Mouse (Mus musculus) midbrain, embryonic 16.5 days (tissue): ENCODE results near the gene Hoxa1. TPM values are rescaled to one million over a fixed set of nuclear protein-coding genes. Genes with fewer than 3 reads are reported as not detected.

Source experiments
- ATAC-seq: fragments of 200-750 bp; cut with Nextera tagmentation; 2 replicates; pipeline ENCODE4 v1.8.0; 2017; ENCODE audit warnings: moderate TSS enrichment
- H3K27ac ChIP-seq: fragments of 300-500 bp; sonication (generic); 2 replicates; pipeline ENCODE4 v1.5.1; 2014; ENCODE audit warnings: mild to moderate bottlenecking, low read length, mixed read lengths
- H3K27me3 ChIP-seq: fragments of 300-500 bp; sonication (generic); 2 replicates; pipeline ENCODE4 v1.6.1; 2014; ENCODE audit warnings: low read depth, low read length, mixed read lengths; ENCODE audit not compliant: control insufficient read depth, insufficient read depth
- H3K36me3 ChIP-seq: fragments of 300-500 bp; sonication (generic); 2 replicates; pipeline ENCODE4 v1.6.1; 2014; ENCODE audit warnings: mild to moderate bottlenecking, low read length, moderate library complexity, mixed read lengths; ENCODE audit not compliant: control insufficient read depth, insufficient read depth
- H3K4me1 ChIP-seq: fragments of 300-500 bp; sonication (generic); 2 replicates; pipeline ENCODE4 v1.6.1; 2014; ENCODE audit warnings: mild to moderate bottlenecking, low read length, mixed read lengths; ENCODE audit not compliant: control insufficient read depth, insufficient read depth
- H3K4me2 ChIP-seq: fragments of 300-500 bp; sonication (generic); 2 replicates; pipeline ENCODE4 v1.6.1; 2014; ENCODE audit warnings: mild to moderate bottlenecking, low read length, mixed read lengths
- H3K4me3 ChIP-seq: fragments of 300-500 bp; sonication (generic); 2 replicates; pipeline ENCODE4 v1.5.1; 2014; ENCODE audit warnings: low read depth, mild to moderate bottlenecking, low read length, moderate library complexity, mixed read lengths
- H3K9ac ChIP-seq: fragments of 300-500 bp; sonication (generic); 2 replicates; pipeline ENCODE4 v1.6.1; 2014; ENCODE audit warnings: low read depth, low read length, mixed read lengths
- H3K9me3 ChIP-seq: fragments of 300-500 bp; sonication (generic); replicated peaks from 2 replicates; pipeline ENCODE4 v1.6.1; 2014; ENCODE audit warnings: mild to moderate bottlenecking, low read length, mixed read lengths; ENCODE audit not compliant: control insufficient read depth, poor library complexity, severe bottlenecking
- WGBS: fragments of 180-500 bp; shearing (Covaris S2); extraction: QIAGEN DNeasy Blood & Tissue Kit; methylation state at CpG from one replicate; pipeline ENCODE4 v1.1.7; 2014; 5-methylcytosine and 5-hydroxymethylcytosine counted together
- polyA plus RNA-seq: library from polyadenylated mRNA; unstranded; fragments of >200 nt; fragmentation: Nextera tagmentation; extraction: Ambion mirVana; gene quantifications from 2 replicates; pipeline ENCODE4 v1.2.1, GENCODE M21; 2015

Hoxa1 gene
- polyA plus RNA-seq, 1 experiment from 2014 or later, result not detected

GRCm38 (mm10) chr6:52190906-52191810 lies 33.0 kb upstream of the Hoxa1 start, which contains the start of gene Hoxa4:
Gene Hoxa4 (minus strand): TSS chr6:52191753.
- no peak within 1 kb of the TSS for H3K9ac ChIP-seq
- under 1% methylated on average over 72 of the region's 102 CpGs for WGBS
- peaks cover 95% of the 10 kb centered on the region for H3K27me3 ChIP-seq

GRCm38 (mm10) chr6:52190410-52190809 lies 32.3 kb upstream of the Hoxa1 start:
- Histone ChIP-seq H3K4me2 (no peak overlapping the region), H3K9ac (no peak overlapping the region), H3K9me3 (no peaks in the 10 kb centered on the region), H3K4me3 (no peak overlapping the region), H3K36me3 (no peaks in the 10 kb centered on the region), H3K27ac (no peak overlapping the region), H3K27me3 (peaks cover 96% of the 10 kb centered on the region), H3K4me1 (peaks cover 6% of the 10 kb centered on the region; the same call in 1 of the 2 replicates)
- ATAC-seq, result no peak
- under 1% methylated on average over 23 of the region's 23 CpGs for whole genome bisulfite sequencing

More at GRCm38 (mm10) chr6:52190906-52191810, 33.0 kb upstream of the Hoxa1 start, which contains the start of gene Hoxa4:
- Histone ChIP-seq H3K4me1 (peaks cover 6% of the 10 kb centered on the region; the same call in 1 of the 2 replicates), H3K4me2 (peak within 1 kb of the TSS; percentile 43), H3K9me3 (no peaks in the 10 kb centered on the region), H3K27ac (no peak within 1 kb of the TSS), H3K36me3 (no peaks in the 10 kb centered on the region), H3K4me3 (peak within 1 kb of the TSS; percentile 28)
- ATAC-seq, result no peak

GRCm38 (mm10) chr6:52189909-52190308 lies 31.8 kb upstream of the Hoxa1 start:
- Histone ChIP-seq H3K4me3 (no peak overlapping the region), H3K27ac (no peak overlapping the region)

GRCm38 (mm10) chr6:52189172-52189591 lies 31.1 kb upstream of the Hoxa1 start:
- no peak overlapping the region for H3K4me2 ChIP-seq
- no peaks in the 10 kb centered on the region for H3K36me3 ChIP-seq
- peaks cover 97% of the 10 kb centered on the region for H3K27me3 ChIP-seq
- peaks cover 6% of the 10 kb centered on the region; the same call in 1 of the 2 replicates for H3K4me1 ChIP-seq
- no peak overlapping the region for H3K9ac ChIP-seq
- no peaks in the 10 kb centered on the region for H3K9me3 ChIP-seq
- WGBS, result 9% methylated on average over 5 of the region's 5 CpGs
- H3K27ac ChIP-seq, result no peak overlapping the region
- no peak overlapping the region for H3K4me3 ChIP-seq
- no peak for ATAC-seq

More at GRCm38 (mm10) chr6:52189909-52190308, 31.8 kb upstream of the Hoxa1 start:
- Histone ChIP-seq H3K9me3 (no peaks in the 10 kb centered on the region), H3K4me1 (peaks cover 6% of the 10 kb centered on the region; the same call in 1 of the 2 replicates), H3K36me3 (no peaks in the 10 kb centered on the region), H3K9ac (no peak overlapping the region), H3K27me3 (peaks cover 97% of the 10 kb centered on the region), H3K4me2 (no peak overlapping the region)
- WGBS, result 6% methylated on average over 8 of the region's 8 CpGs
- no peak for ATAC-seq

GRCm38 (mm10) chr6:52186500-52186899 lies 28.4 kb upstream of the Hoxa1 start:
- 9% methylated on average over 1 of the region's 1 CpGs for WGBS
- H3K9ac ChIP-seq, result no peak overlapping the region
- no peaks in the 10 kb centered on the region for H3K36me3 ChIP-seq
- peaks cover 3% of the 10 kb centered on the region; the same call in 1 of the 2 replicates for H3K4me1 ChIP-seq
- no peak overlapping the region for H3K4me2 ChIP-seq
- H3K9me3 ChIP-seq, result no peaks in the 10 kb centered on the region
- H3K27me3 ChIP-seq, result peaks cover 98% of the 10 kb centered on the region
- no peak overlapping the region for H3K4me3 ChIP-seq
- ATAC-seq, result no peak
- no peak overlapping the region for H3K27ac ChIP-seq

- Histone ChIP-seq H3K9me3 (no peaks in the 10 kb centered on the region), H3K27ac (no peak overlapping the region), H3K27me3 (peaks cover 98% of the 10 kb centered on the region), H3K4me1 (no peaks in the 10 kb centered on the region), H3K4me2 (no peak overlapping the region), H3K36me3 (no peaks in the 10 kb centered on the region), H3K9ac (no peak overlapping the region), H3K4me3 (no peak overlapping the region)
- WGBS, result 11% methylated on average over 3 of the region's 3 CpGs
- no peak for ATAC-seq
Observed at GRCm38 (mm10) chr6:52185834-52186233, 27.7 kb upstream of the Hoxa1 start.

GRCm38 (mm10) chr6:52185222-52185621 lies 27.1 kb upstream of the Hoxa1 start:
- Histone ChIP-seq H3K4me1 (no peaks in the 10 kb centered on the region), H3K27ac (no peak overlapping the region), H3K27me3 (peaks cover 100% of the 10 kb centered on the region), H3K4me3 (no peak overlapping the region), H3K4me2 (no peak overlapping the region), H3K9me3 (no peaks in the 10 kb centered on the region), H3K36me3 (no peaks in the 10 kb centered on the region), H3K9ac (no peak overlapping the region)
- WGBS, result 1% methylated on average over 18 of the region's 19 CpGs
- ATAC-seq, result no peak

GRCm38 (mm10) chr6:52184668-52185067 lies 26.6 kb upstream of the Hoxa1 start:
- H3K27me3 ChIP-seq, result peaks cover 100% of the 10 kb centered on the region
- no peak overlapping the region for H3K9ac ChIP-seq
- H3K36me3 ChIP-seq, result no peaks in the 10 kb centered on the region
- H3K4me3 ChIP-seq, result no peak overlapping the region
- no peak for ATAC-seq
- H3K27ac ChIP-seq, result no peak overlapping the region
- no peak overlapping the region for H3K4me2 ChIP-seq
- no peaks in the 10 kb centered on the region for H3K9me3 ChIP-seq
- 3% methylated on average over 6 of the region's 6 CpGs for WGBS
- no peaks in the 10 kb centered on the region for H3K4me1 ChIP-seq
